Comparison of ENCODE assay signal across 8 mouse cellular contexts in the genomic region with DNA sequence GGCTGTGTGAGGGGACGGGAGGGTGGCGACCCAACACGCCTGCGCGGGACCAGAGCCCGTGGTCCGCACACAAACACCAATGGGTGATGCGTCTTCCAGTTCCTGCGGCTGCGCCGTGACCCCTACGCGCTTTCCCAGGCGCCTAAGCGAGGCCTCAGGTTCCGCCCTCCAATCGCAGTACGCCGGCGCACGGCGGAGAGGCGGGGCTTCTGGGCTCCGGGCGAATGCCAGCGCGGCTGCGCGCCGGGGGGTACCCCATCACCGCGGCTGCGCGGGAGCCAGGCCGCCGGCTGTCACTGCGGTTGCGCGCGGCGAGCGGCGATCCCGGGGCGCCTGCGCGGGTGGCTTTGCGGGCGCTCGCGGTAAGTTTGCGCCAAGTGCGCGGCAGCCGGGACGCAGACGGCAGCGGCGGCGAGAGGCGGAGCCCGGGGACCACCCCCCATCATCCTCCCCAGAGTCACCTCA. TPM values are rescaled to one million over a fixed set of nuclear protein-coding genes. Genes with fewer than 3 reads are reported as not detected.
DNase-seq lines count a peak whose midpoint lies in the region; ATAC-seq and TF ChIP-seq lines count a peak whose summit lies in the region.

Gene Phf12, plus strand, starts transcription at position 314 of the 465 bp plus-strand sequence.

- H3K4me1 ChIP-seq in hindbrain, embryonic 13.5 days (replicated peaks) = peaks cover 18% of the 10 kb centered on the region

- CTCF ChIA-PET in Patski (lab: Charles Lee) = no interaction called here

- WGBS in hindbrain, embryonic 13.5 days = under 1% methylated on average over 55 of the region's 62 CpGs

- H3K9me3 ChIP-seq in hindbrain, embryonic 13.5 days = no peaks in the 10 kb centered on the region

- peak within 1 kb of the TSS; percentile 98 for H3K9ac ChIP-seq in hindbrain, embryonic 13.5 days

- DNase-seq in Patski (ENCODE audit: low read depth, low spot score) = peak; percentile 96
- peak; percentile 99 for DNase-seq in cerebellum, postnatal 14 days
- peak; percentile 99 to 100 for DNase-seq in frontal cortex, postnatal 14 days (ENCODE audit: low spot score in 2 of 2)
- peak; percentile 94 to 98 for DNase-seq in layer of hippocampus, postnatal 25 days (ENCODE audit: extremely low spot score in 1 of 2, low spot score in 1 of 2)
- DNase-seq in lung, postnatal 25 days (ENCODE audit: low spot score) = peak; percentile 100
- peak; percentile 99 for DNase-seq in retina, embryonic 14.5 days (ENCODE audit: low spot score)
- DNase-seq in thymus, postnatal 4 days = peak; percentile 99

- no peak for TF ChIP-seq CTCF in Patski (IDR thresholded peaks at IDR 0.05)

- peak within 1 kb of the TSS; percentile 94 for H3K27ac ChIP-seq in hindbrain, embryonic 13.5 days

- peak within 1 kb of the TSS; percentile 94 for H3K4me3 ChIP-seq in hindbrain, embryonic 13.5 days

- peaks cover 13% of the 10 kb centered on the region for H3K27me3 ChIP-seq in Patski
- H3K27me3 ChIP-seq in hindbrain, embryonic 13.5 days = peaks cover 9% of the 10 kb centered on the region; the same call in 1 of the 2 replicates

- POLR2A ChIA-PET in Patski (lab: Charles Lee) = interaction anchor here (0.6 to 1.0 kb wide), 4 partner anchors 16 to 1585 kb away, joined by 3 to 4 read pairs (median 4); no protein-coding TSS in a partner anchor

- peak within 1 kb of the TSS; percentile 90 for H3K4me2 ChIP-seq in hindbrain, embryonic 13.5 days

- in situ Hi-C loops in Patski (cut with MboI; ENCODE audit: low pct_unique_long_range_greater_than_20kb) = no loop called here

- peak; percentile 42 for ATAC-seq in Patski
- ATAC-seq in hindbrain, embryonic 13.5 days (ENCODE audit: low FRiP score) = peak; percentile 88

- H3K36me3 ChIP-seq in hindbrain, embryonic 13.5 days = peaks cover 16% of the 10 kb centered on the region

RNA-seq across cellular contexts. Expression of gene Phf12, which starts in this region (rescaled TPM):
- 60.8 TPM for polyA plus RNA-seq in Patski (2021)
- polyA plus RNA-seq in hindbrain, embryonic 13.5 days (2015; fragmentation: Nextera tagmentation; extraction: Ambion mirVana) = 18.9 and 21.2 TPM in 2 replicates
- total RNA-seq in layer of hippocampus, postnatal 25 days (2021) = 10 to 100 TPM; 42.5 to 58.5 TPM

Comparison
In these comparisons a context has a peak if more than half of its experiments do, and no peak if none do; other contexts are left out.
1. Peak in every context shown above with its lines: DNase-seq, ATAC-seq, H3K4me3 ChIP-seq and H3K27ac ChIP-seq.